Mouse (Mus musculus) left cerebral cortex, adult 18-20 months (tissue): ENCODE measurements around the gene Heatr5a. TPM values are rescaled to one million over a fixed set of nuclear protein-coding genes. Genes with fewer than 3 reads are reported as not detected.

Source experiments
- DNase-seq, 2 experiments: peaks; one replicate each; pipeline ENCODE4 v3.0.0; 2021 to 2022; ENCODE audit warnings: low spot score in 2 of 2, mixed read lengths in 1 of 2
- long read RNA-seq, 2 experiments: library from polyadenylated mRNA; stranded (forward); transcript quantifications; one replicate each; pipeline ENCODE4 v2.0.0; 2021
- total RNA-seq, 2 experiments: library from RNA; stranded (reverse); gene quantifications; 2 replicates each; pipeline ENCODE4 v1.2.3; 2021

Gene Heatr5a
- total RNA-seq = 1 to 10 TPM; 7.6 to 7.8 TPM
- long read RNA-seq, experiment 1, full-length matches to known transcripts = 1 of 7 reads
- long read RNA-seq, experiment 1, partial matches to known transcripts = 1 of 7 reads
- long read RNA-seq, experiment 1, other reads (novel, unspliced or antisense) = 5 of 7 reads
- long read RNA-seq, experiment 2, partial matches to known transcripts = 1 of 3 reads
- long read RNA-seq, experiment 2, other reads (novel, unspliced or antisense) = 2 of 3 reads

DNA sequence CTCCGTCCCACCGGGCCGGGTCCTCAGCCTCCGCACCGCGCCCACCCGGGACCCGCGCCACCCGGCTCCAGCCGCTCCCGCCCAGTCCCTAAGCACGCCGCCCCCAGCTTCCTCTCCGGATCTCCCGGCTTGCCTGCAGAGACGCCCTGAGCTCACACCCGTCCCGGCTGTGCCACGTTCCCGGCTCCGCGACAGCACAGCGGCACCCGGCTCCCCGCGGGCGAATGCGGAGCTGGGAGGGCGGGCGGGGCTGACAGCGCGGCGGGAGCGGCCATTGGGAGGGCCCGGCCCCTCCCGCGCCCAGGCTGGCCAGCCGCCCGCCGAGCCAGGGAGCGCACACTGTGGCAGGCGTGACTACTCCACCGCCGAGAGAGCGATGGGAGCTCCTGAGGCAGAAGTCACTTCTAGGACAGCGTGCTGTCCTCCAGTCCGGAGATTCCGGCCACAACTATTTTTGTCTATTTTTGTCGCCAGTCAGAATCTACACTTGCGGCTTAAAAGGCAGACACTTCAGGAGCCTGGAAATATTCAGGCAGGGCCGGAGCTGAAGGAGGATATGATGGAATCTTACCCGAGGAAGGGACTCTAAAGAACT is at the start of gene Heatr5a:
TSS of gene Heatr5a (minus strand) at position 252 of the 595 bp plus-strand sequence.
- DNase-seq = peak; percentile 85 to 91

DNA sequence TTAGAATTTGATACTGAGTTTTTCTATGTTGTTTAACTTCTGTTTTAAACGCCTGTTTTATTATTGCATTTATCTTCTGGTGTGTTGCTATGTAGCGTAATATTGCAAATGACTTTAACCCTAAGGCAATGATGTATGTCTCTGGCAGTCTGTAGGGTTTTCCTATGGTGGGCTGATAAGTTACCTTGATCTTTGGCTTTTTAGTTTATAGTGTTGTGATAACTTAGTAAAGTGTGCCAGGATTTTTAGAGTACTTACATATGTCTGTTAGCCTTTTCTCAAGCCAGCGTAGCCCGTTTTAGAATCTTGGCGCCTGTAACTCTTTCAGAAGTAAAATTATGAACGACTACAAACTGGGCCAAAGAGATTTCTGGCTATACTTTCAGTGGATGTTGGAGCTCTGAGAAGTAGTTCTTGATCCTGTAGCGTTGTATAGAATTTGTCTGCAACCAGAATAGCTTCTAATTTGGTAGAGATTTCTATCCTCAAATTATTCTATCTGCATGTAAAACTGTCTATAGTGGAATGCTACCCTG is 43.4 kb upstream of the Heatr5a start:
- DNase-seq = no peak

DNA sequence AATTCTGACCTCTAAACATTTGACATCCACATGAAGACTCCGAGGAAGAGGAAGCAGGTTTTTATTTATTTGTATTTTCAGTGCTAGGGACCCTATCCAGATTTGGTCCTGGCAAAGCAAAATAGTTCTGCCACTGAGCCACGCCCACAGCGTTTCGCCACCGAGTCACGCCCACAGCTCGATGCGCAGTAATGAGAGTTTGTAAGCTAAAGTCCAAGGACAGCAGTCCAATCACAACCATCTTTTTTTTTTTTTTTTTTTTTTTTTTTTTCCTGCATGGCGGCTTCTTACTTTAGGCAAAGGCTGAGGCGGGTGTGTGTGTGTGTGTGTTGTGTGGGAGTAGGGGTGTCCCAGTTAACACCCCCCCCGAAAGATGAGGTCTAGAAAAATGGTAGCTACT is 42.9 kb upstream of the Heatr5a start:
- no peak for DNase-seq

DNA sequence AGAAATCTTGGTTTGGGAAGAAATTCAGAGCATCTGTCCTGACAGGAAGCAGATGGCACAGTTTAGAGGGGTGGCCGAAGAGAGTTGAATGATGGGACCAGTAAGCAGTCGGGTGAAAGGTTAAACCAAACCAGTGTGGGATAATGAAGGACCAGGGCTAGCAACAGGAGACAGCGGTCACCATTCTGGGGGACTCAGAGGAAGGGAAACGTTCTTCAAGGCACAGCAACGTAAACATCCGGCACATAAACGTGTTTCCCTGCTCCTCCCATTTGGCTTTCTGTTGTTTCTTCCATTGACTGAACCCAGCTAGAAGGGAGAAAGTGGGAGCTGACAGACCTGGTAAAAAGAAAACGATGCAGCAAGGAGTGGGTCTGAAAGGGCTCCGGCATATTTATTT is 42.2 kb upstream of the Heatr5a start:
- no peak for DNase-seq

DNA sequence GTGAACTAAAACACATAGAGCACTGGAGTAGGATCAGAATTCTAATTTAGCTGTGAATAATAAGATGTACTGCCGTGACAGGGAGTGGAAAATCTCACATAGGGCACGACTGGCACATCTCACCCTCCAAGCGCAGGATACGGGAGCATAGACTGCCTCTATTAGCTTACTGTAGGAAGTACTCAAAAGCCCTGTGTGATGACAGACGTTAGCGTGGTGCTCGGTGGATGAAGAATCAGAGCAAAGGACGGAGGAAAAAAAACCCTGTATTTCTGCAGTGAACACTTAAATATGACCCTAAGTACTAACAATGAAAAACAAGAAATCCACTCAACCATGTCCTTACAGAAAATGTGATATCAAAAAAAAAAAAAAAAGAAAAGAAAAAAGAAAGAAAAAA is 41.0 kb upstream of the Heatr5a start:
- DNase-seq = no peak

DNA sequence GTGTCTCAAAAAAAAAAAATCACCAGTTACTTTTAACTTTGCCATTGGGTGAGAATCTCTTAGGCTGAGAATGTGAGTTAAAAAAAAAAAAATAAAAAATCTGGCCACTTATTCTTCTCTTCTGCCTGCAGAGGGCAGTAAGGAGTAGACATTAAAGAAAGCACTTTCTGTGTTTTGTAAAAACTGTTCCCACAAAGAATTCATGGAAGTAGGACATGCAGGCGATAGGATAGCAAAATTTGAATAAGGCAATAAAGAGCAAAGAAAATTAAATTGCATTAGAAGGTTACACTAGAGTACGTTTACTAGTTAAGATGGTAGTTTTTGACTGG is 39.5 kb upstream of the Heatr5a start:
- DNase-seq = no peak

DNA sequence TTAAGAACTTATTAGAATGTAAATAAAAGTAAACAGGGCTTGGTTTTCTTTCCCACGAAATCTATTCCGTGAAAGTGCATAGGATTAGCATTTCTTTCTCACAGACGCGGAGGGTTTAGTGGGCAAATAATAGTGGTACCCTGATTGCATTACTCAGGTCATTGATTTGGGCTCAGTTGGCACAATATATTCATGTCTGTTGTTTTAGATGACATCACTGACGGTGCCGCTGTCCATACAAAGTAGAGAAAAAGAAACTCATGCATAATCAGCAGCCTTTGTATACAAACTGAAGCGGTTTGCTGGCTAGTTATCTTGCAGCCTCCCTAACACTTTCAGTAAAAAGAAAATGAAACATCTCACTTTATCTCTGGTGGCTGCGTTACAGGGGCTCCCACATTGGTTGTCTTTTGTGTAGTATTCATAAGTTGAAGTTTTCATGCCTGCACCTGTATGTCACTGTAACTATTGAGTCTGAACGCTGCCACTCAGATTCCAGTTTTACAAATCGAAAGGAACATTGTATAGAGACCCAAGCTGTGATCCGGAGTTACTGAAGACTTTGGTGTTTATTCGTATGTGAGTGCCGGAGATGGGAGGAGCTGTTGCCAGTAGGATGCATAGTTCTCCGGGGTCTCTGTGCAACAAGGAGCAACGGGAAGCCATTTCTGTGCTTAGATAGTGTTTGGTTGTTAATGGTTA is 39.0 kb upstream of the Heatr5a start:
- no peak for DNase-seq

DNA sequence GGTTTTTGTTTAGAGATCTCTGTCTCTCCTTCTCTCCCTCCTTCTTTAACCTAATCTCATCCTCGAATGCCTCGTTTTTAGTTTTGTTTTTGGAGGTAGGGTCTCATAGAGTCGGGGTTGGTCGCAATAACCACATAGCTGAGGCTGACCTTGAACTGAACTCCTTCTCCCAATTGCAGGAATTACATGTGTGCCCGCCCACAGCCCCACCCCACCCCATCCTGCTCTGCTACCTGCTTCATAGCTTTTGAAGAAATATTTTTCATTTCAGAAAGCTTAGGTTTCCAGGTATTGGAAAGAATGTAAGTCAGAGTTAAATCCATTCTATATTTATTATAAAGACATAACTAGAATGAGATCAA is 35.5 kb upstream of the Heatr5a start:
- DNase-seq = no peak

DNA sequence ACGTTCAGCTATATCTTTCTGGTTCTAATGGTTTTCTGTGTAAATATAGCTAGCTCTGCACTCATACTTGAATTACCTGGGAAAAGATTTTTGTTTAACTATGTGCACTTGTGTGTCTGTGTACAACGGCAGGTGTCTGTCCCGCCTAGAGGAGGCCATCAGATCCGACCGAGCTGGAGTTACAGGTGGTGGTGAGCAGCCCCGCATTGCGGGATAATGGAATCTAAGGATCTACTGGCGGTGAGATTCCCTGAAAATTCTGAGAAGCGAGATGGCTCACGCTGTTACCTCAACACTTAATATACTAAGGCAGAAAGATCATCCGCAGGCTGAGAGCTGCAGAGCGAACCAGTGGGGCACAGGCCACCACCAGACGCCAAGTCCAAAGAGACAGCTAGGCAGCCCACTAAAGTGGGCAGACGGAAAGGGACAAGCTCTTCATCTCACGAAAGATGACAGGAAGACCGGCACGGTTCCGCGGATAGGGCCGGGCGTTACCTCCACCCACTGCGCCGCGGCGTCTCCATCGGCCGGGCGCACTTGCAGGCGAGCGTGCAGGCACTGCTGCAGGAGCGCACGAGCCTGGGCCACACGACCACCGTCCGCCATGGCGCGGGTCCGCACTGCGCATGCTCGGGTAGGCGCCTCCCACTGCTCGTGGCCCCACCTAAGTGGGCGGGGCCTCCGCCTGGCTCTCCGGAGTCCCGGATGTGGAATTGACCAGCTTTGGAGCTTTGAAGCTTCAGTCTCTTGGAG is 34.9 kb upstream of the Heatr5a start, which contains the start of gene Dtd2:
TSS of gene Dtd2 (minus strand) at position 625 of the 756 bp plus-strand sequence.
- DNase-seq = peak; percentile 91 to 92

DNA sequence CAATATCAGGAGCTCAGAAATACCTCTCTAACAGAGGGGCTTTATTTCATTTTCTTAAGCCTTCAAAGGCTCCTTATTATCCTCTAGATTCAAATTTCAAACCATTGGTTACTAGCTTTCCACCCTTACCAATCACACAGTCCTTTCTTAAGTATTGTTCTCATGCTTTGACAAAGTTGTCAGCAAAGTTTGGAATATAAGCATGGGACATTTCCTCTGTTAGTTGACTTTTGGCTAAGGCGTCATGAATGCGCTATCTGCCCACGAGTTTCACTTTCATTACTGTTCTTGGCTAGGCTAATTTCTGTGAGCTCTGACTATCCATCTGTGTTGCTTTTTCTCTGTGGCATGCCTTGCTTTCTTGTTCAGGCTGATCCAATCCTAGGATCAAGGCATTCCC is 31.6 kb upstream of the Heatr5a start:
- DNase-seq = no peak

DNA sequence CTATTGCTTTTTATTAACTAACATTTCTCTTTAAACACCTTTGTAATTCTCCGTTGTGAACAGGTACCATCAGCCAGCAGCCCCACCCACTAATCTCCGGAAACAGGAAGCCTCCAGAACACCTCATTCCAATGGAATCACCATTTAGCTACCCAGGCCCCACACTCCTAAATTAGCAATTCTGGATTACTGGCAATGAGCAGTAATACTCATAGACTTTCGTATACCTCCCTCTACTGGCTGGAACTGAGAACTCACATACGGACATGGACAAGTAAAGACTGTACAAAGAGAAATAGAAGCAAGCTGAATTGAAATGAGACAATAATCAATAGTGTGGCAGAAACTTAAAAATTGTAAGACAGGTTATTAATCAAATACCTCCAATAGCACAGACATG is 30.4 kb upstream of the Heatr5a start:
- peak; percentile 61 to 76 for DNase-seq

DNA sequence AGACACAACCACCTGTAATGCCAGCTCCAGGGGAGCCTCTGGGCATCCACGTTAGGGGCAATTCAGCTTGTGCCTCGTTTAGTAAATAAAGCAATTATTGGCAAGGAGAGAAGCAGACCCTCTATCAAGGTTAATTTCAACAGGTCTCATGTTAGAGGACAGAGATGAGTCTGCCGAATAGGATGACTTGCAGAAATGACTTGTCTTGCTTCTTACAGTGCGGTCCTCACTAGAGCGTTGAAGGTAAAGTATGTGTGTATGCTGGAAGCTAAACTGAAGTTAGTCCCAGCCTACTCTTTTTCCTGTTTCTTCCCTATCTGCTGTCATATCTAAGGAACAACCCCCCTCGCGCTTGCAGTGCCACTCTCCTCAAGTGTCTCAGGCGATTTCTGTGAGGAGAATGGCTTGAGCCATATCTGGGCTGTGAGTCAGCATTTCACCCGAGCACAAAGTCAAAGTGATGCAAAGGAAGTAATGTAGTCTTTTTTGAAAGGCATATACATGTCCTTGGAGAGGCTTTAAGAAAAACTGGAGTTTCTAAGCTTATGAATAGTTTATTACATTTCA is 27.3 kb upstream of the Heatr5a start:
- DNase-seq = no peak

DNA sequence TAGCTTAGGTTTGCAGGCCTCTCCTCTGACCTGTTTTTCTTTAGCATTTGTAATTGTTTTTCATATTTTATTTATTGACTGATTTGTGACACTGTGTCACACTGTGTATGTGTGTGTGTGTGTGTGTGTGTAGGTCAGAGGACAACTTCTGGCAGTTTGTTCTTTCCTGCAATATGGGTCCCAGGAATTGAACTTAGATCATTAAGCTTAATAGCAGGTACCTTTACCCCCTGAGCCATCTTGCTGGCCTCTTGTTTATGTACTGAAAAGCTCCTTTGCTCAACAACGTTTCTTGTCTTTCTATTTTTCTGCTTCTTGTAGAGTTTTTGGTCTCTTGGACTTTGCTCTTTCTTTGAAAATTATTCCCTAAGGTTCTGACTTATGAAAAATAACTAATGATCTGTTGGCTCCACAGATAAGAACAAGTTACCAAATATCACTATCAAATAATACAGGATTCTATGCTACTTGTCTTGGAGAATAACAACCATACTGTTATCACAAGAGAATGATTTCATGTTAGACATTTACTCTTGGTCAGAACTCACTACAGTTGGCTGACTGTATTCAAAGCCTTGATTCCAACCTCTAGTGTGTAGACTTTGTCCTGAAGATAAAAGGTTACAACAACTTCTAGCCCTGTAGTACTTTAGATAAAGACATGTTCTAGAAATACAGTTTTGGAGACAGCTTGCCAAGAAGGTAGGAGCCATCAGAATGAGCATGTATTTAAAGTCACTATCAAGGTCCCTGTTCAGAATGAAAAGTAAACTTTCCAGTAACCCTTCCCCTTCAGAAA is 24.8 kb upstream of the Heatr5a start:
- DNase-seq = no peak

DNA sequence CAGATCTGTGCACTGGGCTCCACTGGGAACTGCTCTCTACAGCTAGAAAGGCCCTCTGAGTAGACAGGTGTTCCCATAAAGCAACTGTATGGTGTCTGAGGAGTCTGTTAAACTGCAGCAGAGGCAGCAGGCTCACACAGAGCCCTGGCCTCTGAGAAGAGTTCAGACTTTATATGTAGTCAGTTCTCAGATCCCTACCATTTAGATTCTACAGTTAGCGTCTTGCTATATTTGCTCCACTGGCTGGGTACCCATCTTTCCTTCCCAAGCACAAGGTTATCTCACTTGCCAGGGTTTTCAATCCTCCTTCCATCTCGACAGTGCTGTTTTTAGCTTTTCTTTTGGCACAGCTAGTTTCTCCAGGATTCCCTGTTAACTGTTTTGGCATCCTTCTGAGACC is 19.5 kb upstream of the Heatr5a start:
- no peak for DNase-seq

DNA sequence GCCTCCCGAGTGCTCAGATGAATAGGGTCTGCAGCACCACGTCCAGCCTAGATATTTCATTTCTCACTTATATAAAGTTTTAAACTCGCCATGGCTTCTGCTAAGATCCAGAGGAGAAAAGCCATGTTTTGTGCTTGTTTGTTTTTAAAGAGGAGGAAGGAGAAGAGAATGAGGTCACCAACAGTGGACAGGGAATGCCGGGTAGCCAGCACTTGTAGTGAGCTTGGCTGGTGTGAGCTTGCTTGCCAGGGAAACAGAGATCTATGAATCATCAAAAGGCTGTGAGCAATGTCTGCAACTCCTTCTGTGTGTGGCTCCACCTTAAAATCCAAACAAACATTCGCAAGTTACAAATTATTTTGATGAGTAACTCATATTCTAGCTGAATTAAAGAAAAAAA is 17.4 kb upstream of the Heatr5a start:
- no peak for DNase-seq

DNA sequence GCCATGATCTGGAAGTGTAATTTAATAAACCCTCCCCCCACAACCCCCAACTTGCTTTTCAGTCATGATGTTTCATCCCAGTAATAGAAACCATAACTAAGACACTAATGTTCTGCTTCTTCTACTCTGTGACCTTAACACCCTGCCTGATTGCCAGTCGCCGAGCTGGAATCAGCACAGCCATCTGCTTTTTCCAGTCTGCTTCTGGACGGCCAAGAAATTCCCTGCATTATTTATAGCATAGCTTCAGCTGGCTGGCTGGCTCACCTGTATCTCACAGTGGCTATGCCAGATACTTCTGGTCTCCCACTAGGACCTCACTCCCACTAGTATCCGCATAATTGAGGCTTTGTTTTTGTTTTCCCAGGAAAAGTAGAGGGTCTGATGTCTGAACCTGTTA is 14.7 kb upstream of the Heatr5a start:
- DNase-seq = no peak

DNA sequence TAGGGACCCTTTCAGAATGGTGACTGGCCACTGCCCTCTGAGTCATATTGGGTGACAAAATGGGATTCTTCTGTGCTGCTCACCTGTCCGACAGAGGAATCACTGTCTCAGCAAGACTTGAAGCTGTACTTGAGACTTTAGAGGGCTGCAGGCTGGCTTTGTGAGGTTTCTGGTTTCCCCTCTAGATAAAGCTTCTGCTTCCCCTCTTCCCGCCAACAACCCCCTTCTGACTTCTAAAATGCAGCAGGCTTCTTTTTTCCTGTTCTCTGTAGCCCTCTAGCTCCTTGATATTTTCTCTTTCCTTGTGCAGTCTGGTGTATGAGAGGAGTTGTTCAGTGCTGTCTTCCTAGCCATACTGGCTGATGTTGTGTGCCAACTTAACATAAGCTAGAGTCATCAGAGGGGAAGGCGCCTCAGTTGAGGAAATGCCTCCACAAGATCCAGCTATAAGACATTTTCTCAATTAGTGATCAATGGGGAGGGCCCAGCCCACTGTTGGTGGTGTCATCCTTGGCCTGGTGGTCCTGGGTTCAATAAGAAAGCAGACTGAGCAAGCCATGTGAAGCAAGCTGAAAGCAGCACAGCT is 14.1 kb upstream of the Heatr5a start:
- no peak for DNase-seq

DNA sequence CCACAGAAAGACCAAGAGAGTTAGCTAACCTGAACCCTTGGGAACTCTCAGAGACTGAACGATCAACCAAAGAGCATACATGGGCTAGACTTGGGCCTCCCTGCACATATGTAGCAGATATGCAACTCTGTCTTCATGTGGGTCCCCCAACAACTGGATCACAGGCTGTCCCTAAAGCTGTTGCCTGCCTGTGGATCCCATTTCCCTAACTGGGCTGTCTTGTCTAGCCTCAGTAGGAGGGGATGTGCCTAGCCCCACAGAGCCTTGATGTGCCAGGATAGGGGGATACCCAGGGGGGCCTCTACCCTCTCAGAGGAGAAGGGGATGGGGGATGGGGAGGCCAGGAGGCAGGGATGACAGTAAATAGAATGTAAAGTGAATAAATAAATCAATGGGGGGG is 12.5 kb upstream of the Heatr5a start:
- DNase-seq = no peak

DNA sequence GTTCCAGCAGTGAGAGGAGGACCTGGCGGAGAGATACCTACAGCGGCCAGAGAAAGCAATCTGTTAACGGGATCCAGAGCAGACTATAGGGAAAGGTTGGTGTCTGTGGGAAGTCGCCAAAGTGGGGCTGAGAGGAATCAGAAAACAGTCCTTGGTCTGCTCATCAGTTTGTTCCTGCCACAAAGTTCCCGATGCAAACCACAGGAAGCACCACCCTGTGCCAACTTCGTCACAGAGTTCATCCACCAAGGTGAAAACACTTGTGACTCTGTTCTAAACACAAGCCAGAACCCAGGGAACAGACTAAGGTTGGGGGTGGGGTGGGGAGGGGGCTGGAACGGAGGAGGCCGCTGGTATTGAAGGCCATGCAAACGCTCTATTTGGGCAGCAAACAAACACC is 5.4 kb upstream of the Heatr5a start:
- DNase-seq = no peak

DNA sequence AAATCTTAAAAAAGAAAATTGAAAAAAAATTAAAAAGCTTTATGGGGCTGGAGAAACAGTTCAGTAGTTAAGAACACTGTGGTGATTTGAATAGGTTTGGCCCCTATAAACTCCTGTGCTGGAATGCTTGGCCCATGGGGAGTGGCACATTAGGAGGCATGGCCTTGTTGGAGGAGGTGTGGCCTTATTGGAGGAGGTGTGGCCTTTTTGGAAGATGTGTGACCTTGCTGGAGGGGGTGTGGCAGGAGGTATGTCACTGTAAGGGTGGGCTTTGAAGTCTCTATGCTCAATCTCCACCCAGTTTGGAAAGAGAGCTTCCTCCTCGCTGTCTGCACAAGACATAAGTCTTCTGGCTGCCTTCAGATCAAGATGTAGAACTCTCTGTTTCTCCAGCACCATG is 3.3 kb upstream of the Heatr5a start:
- DNase-seq = no peak
